Mouse (Mus musculus): ENCODE measurements at regions not wholly inside any gene's neighbourhood (a gene's known extent, or its start where the extent isn't known, plus 50 kb on each side); places are given as distances from the start of the nearest gene placed in this dataset.
"Not testable (repeated sequence)": the region's sequence is repeated elsewhere in the genome, so short reads cannot be mapped to it uniquely, and the experiment has no call there.

DNA sequence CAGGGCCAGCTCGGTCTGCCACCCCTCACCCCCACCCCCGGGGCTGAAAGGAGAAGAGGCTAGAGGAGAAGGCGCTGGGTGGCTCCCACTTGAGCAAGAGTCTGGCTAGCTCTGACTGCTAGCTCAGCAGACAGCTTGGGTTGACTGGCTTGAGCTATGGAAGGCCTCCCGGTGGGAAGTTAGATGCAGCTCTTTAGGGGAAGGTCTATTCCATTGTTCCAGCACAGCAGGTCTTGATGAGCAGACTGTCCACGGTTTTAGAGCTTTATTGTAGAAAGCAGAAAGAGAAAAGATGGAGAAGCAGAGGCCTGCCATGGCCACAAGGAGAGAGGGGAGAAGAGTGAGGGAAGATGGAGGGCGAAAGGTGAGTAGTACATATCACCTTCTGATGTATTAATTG is 190.9 kb upstream of the Col8a1 start:
- Histone ChIP-seq H3K27me3 (replicated peaks; ENCODE audit: control insufficient read depth, insufficient read depth, low read length) (no peaks in the 10 kb centered on the region), H3K27ac (ENCODE audit: low read depth, low read length) (no peak overlapping the region), H3K4me3 (ENCODE audit: low read depth, low read length) (no peak overlapping the region), H3K4me1 (replicated peaks; ENCODE audit: control insufficient read depth, insufficient read depth, low read length) (no peaks in the 10 kb centered on the region), H3K9ac (ENCODE audit: low read depth, low read length) (no peak overlapping the region), H3K36me3 (ENCODE audit: control insufficient read depth, insufficient read depth, low read length) (no peaks in the 10 kb centered on the region), H3K9me3 (ENCODE audit: control insufficient read depth, low read length) (0 out of 2 replicates have a peak, but pooled peaks cover 2% of the 10 kb centered on the region), H3K4me2 (no peak overlapping the region)
- ATAC-seq (replicated peaks; ENCODE audit: low FRiP score) (no peak), DNase-seq (ENCODE audit: low spot score) (no peak)
- 46% methylated on average over 6 of the region's 6 CpGs for WGBS

DNA sequence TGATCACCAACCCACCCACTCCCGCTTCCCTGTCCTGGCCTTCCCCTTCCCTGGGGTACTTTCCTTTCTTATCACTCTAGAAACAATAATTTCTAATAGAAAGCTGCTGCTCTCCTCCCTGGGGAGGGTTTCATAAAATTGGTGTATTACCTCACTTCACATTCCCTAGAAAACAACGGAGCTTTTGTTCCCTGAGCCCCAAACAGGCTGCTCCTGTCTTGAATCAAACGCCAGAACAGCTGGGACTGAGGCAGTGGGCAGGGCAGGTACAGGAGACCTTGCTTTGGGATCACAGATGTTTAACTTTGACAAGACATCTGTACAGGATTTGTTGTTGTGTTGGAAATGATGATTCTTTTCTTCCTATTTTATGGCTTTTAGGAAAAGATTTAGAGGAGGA is 192.8 kb upstream of the Col8a1 start:
- no peak for DNase-seq (ENCODE audit: low spot score)
- Histone ChIP-seq H3K9ac (ENCODE audit: low read depth, low read length) (no peak overlapping the region), H3K4me2 (no peak overlapping the region), H3K27me3 (replicated peaks; ENCODE audit: control insufficient read depth, insufficient read depth, low read length) (no peaks in the 10 kb centered on the region), H3K9me3 (ENCODE audit: control insufficient read depth, low read length) (0 out of 2 replicates have a peak, but pooled peaks cover 4% of the 10 kb centered on the region), H3K27ac (ENCODE audit: low read depth, low read length) (no peak overlapping the region), H3K4me3 (ENCODE audit: low read depth, low read length) (no peak overlapping the region), H3K4me1 (replicated peaks; ENCODE audit: control insufficient read depth, insufficient read depth, low read length) (no peaks in the 10 kb centered on the region), H3K36me3 (ENCODE audit: control insufficient read depth, insufficient read depth, low read length) (no peaks in the 10 kb centered on the region)
- WGBS: 50% methylated on average over 3 of the region's 3 CpGs
- no peak for ATAC-seq (replicated peaks; ENCODE audit: low FRiP score)

DNA sequence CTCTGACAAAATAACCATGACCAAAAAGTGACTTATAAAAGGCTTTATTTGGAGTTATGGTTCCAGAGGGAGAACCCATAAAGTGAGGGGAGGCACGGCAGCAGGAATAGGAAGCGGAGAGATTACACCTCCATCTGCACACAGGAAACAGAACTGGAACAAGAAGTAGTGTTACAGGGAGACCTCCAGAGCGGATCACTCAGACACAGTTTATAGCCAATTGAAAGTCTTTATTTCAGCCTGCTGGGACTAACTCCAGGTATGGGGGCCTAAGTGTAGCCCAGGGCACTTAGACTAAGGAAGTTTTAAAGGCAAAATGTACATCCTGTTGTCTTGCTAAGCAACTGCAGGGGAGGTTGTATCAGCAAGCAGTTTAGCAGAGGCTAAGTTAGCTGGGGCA is 195.1 kb upstream of the Col8a1 start:
- Histone ChIP-seq H3K9ac (ENCODE audit: low read depth, low read length) (no peak overlapping the region), H3K27me3 (replicated peaks; ENCODE audit: control insufficient read depth, insufficient read depth, low read length) (no peaks in the 10 kb centered on the region), H3K4me2 (no peak overlapping the region), H3K4me3 (ENCODE audit: low read depth, low read length) (no peak overlapping the region), H3K36me3 (ENCODE audit: control insufficient read depth, insufficient read depth, low read length) (no peaks in the 10 kb centered on the region), H3K4me1 (replicated peaks; ENCODE audit: control insufficient read depth, insufficient read depth, low read length) (no peaks in the 10 kb centered on the region), H3K27ac (ENCODE audit: low read depth, low read length) (no peak overlapping the region), H3K9me3 (ENCODE audit: control insufficient read depth, low read length) (0 out of 2 replicates have a peak, but pooled peaks cover 4% of the 10 kb centered on the region)
- ATAC-seq (replicated peaks; ENCODE audit: low FRiP score) (no peak), DNase-seq (ENCODE audit: low spot score) (no peak)
- WGBS: 72% methylated on average over 3 of the region's 3 CpGs

- no peak overlapping the region for H3K27ac ChIP-seq (ENCODE audit: low read depth, low read length)
- no peak overlapping the region for H3K4me3 ChIP-seq (ENCODE audit: low read depth, low read length)
- H3K9me3 ChIP-seq (ENCODE audit: control insufficient read depth, low read length): no peaks in the 10 kb centered on the region
- no peak overlapping the region for H3K4me2 ChIP-seq
- H3K9ac ChIP-seq (ENCODE audit: low read depth, low read length): no peak overlapping the region
- H3K4me1 ChIP-seq (replicated peaks; ENCODE audit: control insufficient read depth, insufficient read depth, low read length): no peaks in the 10 kb centered on the region
- DNase-seq (ENCODE audit: low spot score) (no peak), ATAC-seq (replicated peaks; ENCODE audit: low FRiP score) (no peak)
- H3K36me3 ChIP-seq (ENCODE audit: control insufficient read depth, insufficient read depth, low read length): no peaks in the 10 kb centered on the region
- no peaks in the 10 kb centered on the region for H3K27me3 ChIP-seq (replicated peaks; ENCODE audit: control insufficient read depth, insufficient read depth, low read length)
- 48% methylated on average over 1 of the region's 1 CpGs for WGBS
Observed at GRCm38 (mm10) chr16:57970956-57971355, 216.4 kb upstream of the Col8a1 start.

DNA sequence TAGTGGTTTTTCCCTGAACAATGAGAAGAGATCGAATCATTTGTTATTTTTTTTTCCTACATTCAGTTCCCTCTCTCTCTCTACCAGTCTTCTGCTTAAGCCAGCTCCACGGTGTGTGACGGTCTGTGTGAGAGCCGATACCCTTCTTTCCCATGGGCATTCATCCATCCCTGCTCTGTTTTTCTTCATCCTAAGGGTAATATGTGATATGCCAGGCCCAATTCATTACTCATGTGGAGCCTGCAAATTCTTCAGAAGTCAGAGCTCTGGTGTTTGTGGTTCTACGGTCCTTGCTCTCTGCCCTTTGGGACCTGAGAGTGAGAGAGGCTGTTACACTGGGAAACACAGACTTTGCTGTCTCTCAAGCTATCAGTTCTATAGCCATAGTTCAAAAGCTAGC is 229.6 kb upstream of the Col8a1 start:
- DNase-seq (ENCODE audit: low spot score): no peak
- no peak overlapping the region for H3K27ac ChIP-seq (ENCODE audit: low read depth, low read length)
- H3K4me2 ChIP-seq: no peak overlapping the region
- no peaks in the 10 kb centered on the region for H3K27me3 ChIP-seq (replicated peaks; ENCODE audit: control insufficient read depth, insufficient read depth, low read length)
- no peaks in the 10 kb centered on the region for H3K9me3 ChIP-seq (ENCODE audit: control insufficient read depth, low read length)
- H3K36me3 ChIP-seq (ENCODE audit: control insufficient read depth, insufficient read depth, low read length): no peaks in the 10 kb centered on the region
- 70% methylated on average over 5 of the region's 5 CpGs for WGBS
- ATAC-seq (replicated peaks; ENCODE audit: low FRiP score): no peak
- H3K4me1 ChIP-seq (replicated peaks; ENCODE audit: control insufficient read depth, insufficient read depth, low read length): no peaks in the 10 kb centered on the region
- H3K9ac ChIP-seq (ENCODE audit: low read depth, low read length): no peak overlapping the region
- no peak overlapping the region for H3K4me3 ChIP-seq (ENCODE audit: low read depth, low read length)

GRCm38 (mm10) chr16:58005740-58006139 is 251.2 kb upstream of the Col8a1 start:
- H3K9ac ChIP-seq (ENCODE audit: low read depth, low read length): no peak overlapping the region
- no peaks in the 10 kb centered on the region for H3K27me3 ChIP-seq (replicated peaks; ENCODE audit: control insufficient read depth, insufficient read depth, low read length)
- H3K4me2 ChIP-seq: no peak overlapping the region
- no peak overlapping the region for H3K27ac ChIP-seq (ENCODE audit: low read depth, low read length)
- H3K4me3 ChIP-seq (ENCODE audit: low read depth, low read length): no peak overlapping the region
- H3K4me1 ChIP-seq (replicated peaks; ENCODE audit: control insufficient read depth, insufficient read depth, low read length): no peaks in the 10 kb centered on the region
- DNase-seq (ENCODE audit: low spot score) (no peak), ATAC-seq (replicated peaks; ENCODE audit: low FRiP score) (no peak)
- no peaks in the 10 kb centered on the region for H3K36me3 ChIP-seq (ENCODE audit: control insufficient read depth, insufficient read depth, low read length)
- H3K9me3 ChIP-seq (ENCODE audit: control insufficient read depth, low read length): no peaks in the 10 kb centered on the region
- 78% methylated on average over 3 of the region's 3 CpGs for WGBS

DNA sequence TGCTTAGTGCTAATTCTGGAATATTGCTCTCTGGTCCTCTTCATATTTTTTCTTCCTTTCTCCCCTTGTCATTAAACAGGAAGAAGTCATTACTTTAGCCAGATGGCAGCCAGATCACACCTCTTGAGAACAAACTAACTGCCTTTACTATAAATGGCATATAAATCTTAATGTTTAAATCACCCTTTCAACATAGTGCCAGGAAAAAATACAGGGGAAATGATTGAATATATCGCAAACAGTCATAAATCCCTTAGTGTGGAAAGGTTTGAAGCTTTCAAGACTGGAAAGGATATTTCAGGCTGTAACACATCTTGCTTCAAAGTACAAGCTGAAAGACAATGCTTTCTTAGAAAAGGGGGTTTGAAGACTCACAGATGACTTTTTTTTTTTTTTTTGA is 259.0 kb upstream of the Col8a1 start:
- H3K27ac ChIP-seq (ENCODE audit: low read depth, low read length): no peak overlapping the region
- DNase-seq (ENCODE audit: low spot score) (no peak), ATAC-seq (replicated peaks; ENCODE audit: low FRiP score) (no peak)
- no peak overlapping the region for H3K4me2 ChIP-seq
- H3K4me1 ChIP-seq (replicated peaks; ENCODE audit: control insufficient read depth, insufficient read depth, low read length): no peaks in the 10 kb centered on the region
- H3K4me3 ChIP-seq (ENCODE audit: low read depth, low read length): no peak overlapping the region
- no peak overlapping the region for H3K9ac ChIP-seq (ENCODE audit: low read depth, low read length)
- no peaks in the 10 kb centered on the region for H3K9me3 ChIP-seq (ENCODE audit: control insufficient read depth, low read length)
- H3K36me3 ChIP-seq (ENCODE audit: control insufficient read depth, insufficient read depth, low read length): no peaks in the 10 kb centered on the region
- 70% methylated on average over 1 of the region's 1 CpGs for WGBS
- no peaks in the 10 kb centered on the region for H3K27me3 ChIP-seq (replicated peaks; ENCODE audit: control insufficient read depth, insufficient read depth, low read length)

- WGBS: 83% methylated on average over 2 of the region's 2 CpGs
- H3K36me3 ChIP-seq (ENCODE audit: control insufficient read depth, insufficient read depth, low read length): no peaks in the 10 kb centered on the region
- no peak for ATAC-seq (replicated peaks; ENCODE audit: low FRiP score)
Observed at GRCm38 (mm10) chr16:58027525-58027924, 273.0 kb upstream of the Col8a1 start.

GRCm38 (mm10) chr16:58028541-58028940 is 274.0 kb upstream of the Col8a1 start:
- not testable (repeated sequence) for ATAC-seq (replicated peaks; ENCODE audit: low FRiP score); H3K9me3 ChIP-seq (ENCODE audit: control insufficient read depth, low read length); H3K4me3 ChIP-seq (ENCODE audit: low read depth, low read length); H3K27me3 ChIP-seq (replicated peaks; ENCODE audit: control insufficient read depth, insufficient read depth, low read length); H3K36me3 ChIP-seq (ENCODE audit: control insufficient read depth, insufficient read depth, low read length); H3K9ac ChIP-seq (ENCODE audit: low read depth, low read length); DNase-seq (ENCODE audit: low spot score); H3K4me2 ChIP-seq; H3K4me1 ChIP-seq (replicated peaks; ENCODE audit: control insufficient read depth, insufficient read depth, low read length); H3K27ac ChIP-seq (ENCODE audit: low read depth, low read length)
- WGBS: 74% methylated on average over 1 of the region's 1 CpGs

More at GRCm38 (mm10) chr16:58027525-58027924, 273.0 kb upstream of the Col8a1 start:
- no peaks in the 10 kb centered on the region for H3K4me1 ChIP-seq (replicated peaks; ENCODE audit: control insufficient read depth, insufficient read depth, low read length)
- no peaks in the 10 kb centered on the region for H3K27me3 ChIP-seq (replicated peaks; ENCODE audit: control insufficient read depth, insufficient read depth, low read length)
- no peak for DNase-seq (ENCODE audit: low spot score)
- H3K27ac ChIP-seq (ENCODE audit: low read depth, low read length): no peak overlapping the region
- no peak overlapping the region for H3K4me2 ChIP-seq
- no peak overlapping the region for H3K9ac ChIP-seq (ENCODE audit: low read depth, low read length)
- no peaks in the 10 kb centered on the region for H3K9me3 ChIP-seq (ENCODE audit: control insufficient read depth, low read length)
- H3K4me3 ChIP-seq (ENCODE audit: low read depth, low read length): no peak overlapping the region

Data from liver, embryonic 11.5 days (tissue).